Mouse (Mus musculus) lung, postnatal 0 days (tissue): ENCODE results near the gene Stn1.

Experiments used
- CTCF ChIP-seq: IDR thresholded peaks from 2 replicates; pipeline ENCODE4 v1.5.1; 2016; ENCODE audit warnings: antibody characterized with exemption, mild to moderate bottlenecking
- EP300 ChIP-seq: IDR thresholded peaks from 2 replicates; pipeline ENCODE4 v1.6.1; 2016; ENCODE audit warnings: antibody characterized with exemption, mild to moderate bottlenecking, control low read depth

GRCm38 (mm10) chr19:47561996-47562441, 24.7 kb upstream of the Stn1 start:
- TF ChIP-seq CTCF: no peak
- no peak for TF ChIP-seq EP300
